Mouse (Mus musculus): ENCODE data around the gene Mpzl2. TPM values are rescaled to one million over a fixed set of nuclear protein-coding genes. Genes with fewer than 3 reads are reported as not detected.

The Mpzl2 gene
- polyA plus RNA-seq, 1 experiment from 2014 or later: 12.5 TPM

DNA sequence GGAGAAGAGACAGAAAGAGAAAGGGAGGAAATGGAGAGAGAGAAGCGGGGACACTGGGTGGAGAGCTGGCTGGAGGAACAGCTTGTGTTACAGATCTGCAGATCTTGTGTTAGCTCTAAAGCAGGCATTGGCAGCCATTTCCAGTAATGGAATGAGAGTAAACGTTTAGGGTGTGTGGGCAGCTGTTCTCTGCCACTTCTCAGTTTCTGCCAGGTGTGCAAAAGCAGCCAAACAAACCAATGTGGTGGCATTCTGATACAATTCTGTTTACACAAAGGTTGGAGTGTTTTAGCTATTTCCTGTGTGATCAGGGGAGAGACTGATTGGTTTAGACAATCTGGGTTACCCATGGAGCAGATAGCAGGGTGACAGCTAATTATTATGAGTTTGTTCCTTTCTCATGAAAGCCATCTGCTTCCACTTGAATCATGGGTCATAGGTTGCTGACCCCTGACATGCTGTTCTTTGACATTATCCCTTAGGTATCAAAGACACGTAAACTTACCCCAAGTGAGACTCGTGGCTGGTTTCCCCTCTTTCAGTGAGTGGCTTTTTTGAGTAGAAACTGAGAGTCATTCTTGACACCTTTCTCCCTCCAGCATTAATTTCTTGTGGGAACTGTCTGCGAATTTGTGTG is 18.8 kb downstream of the Mpzl2 start:
- Histone ChIP-seq H3K4me3 (ENCODE audit: low read depth, low read length) (no peak overlapping the region), H3K36me3 (ENCODE audit: control insufficient read depth, insufficient read depth) (no peaks in the 10 kb centered on the region), H3K9ac (ENCODE audit: low read depth, low read length) (no peak overlapping the region), H3K4me2 (ENCODE audit: low read depth, low read length) (no peak overlapping the region), H3K27ac (ENCODE audit: low read length) (no peak overlapping the region), H3K9me3 (replicated peaks; ENCODE audit: control insufficient read depth, low read length) (no peaks in the 10 kb centered on the region), H3K27me3 (ENCODE audit: control insufficient read depth, insufficient read depth, low read depth, low read length) (peaks cover 7% of the 10 kb centered on the region), H3K4me1 (ENCODE audit: control insufficient read depth, low read depth, low read length) (no peaks in the 10 kb centered on the region; the same call in 1 of the 2 replicates)
- ATAC-seq (ENCODE audit: low read depth): no peak
- 35% methylated on average over 5 of the region's 5 CpGs for WGBS (ENCODE audit: insufficient replicate concordance)

DNA sequence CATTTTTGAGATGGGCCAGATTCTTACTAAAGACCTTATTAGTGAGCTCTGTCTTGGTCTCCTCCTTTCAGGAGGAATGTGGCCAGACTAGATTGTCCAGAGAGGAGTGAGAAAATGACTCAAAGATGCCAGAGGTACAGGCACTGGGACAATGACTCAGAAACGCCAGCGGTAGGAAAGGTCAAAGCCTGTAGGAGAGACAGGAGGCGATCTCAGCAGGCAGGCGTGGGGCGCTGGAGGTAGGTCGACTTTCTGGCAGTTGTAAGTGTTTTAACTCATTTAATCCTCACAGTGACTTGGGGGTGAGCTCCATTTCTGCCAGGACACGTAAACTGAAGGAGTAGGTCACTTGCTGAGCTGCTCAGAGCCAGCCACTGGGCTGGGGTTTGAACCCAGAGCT is 20.6 kb downstream of the Mpzl2 start:
- ATAC-seq (ENCODE audit: low read depth): no peak
- 45% methylated on average over 7 of the region's 7 CpGs for WGBS (ENCODE audit: insufficient replicate concordance)

GRCm38 (mm10) chr9:45062677-45063076 is 23.1 kb downstream of the Mpzl2 start:
- H3K4me2 ChIP-seq (ENCODE audit: low read depth, low read length): no peak overlapping the region
- no peak overlapping the region for H3K27ac ChIP-seq (ENCODE audit: low read length)
- H3K9me3 ChIP-seq (replicated peaks; ENCODE audit: control insufficient read depth, low read length): no peaks in the 10 kb centered on the region
- no peak overlapping the region for H3K4me3 ChIP-seq (ENCODE audit: low read depth, low read length)
- no peak for ATAC-seq (ENCODE audit: low read depth)
- H3K36me3 ChIP-seq (ENCODE audit: control insufficient read depth, insufficient read depth): no peaks in the 10 kb centered on the region
- no peak overlapping the region for H3K9ac ChIP-seq (ENCODE audit: low read depth, low read length)
- H3K4me1 ChIP-seq (ENCODE audit: control insufficient read depth, low read depth, low read length): no peaks in the 10 kb centered on the region
- no peaks in the 10 kb centered on the region for H3K27me3 ChIP-seq (ENCODE audit: control insufficient read depth, insufficient read depth, low read depth, low read length)
- 43% methylated on average over 3 of the region's 3 CpGs for WGBS (ENCODE audit: insufficient replicate concordance)

More for the DNA sequence above, 20.6 kb downstream of the Mpzl2 start:
- Histone ChIP-seq H3K27me3 (ENCODE audit: control insufficient read depth, insufficient read depth, low read depth, low read length) (peaks cover 3% of the 10 kb centered on the region), H3K9me3 (replicated peaks; ENCODE audit: control insufficient read depth, low read length) (no peaks in the 10 kb centered on the region), H3K4me3 (ENCODE audit: low read depth, low read length) (no peak overlapping the region), H3K9ac (ENCODE audit: low read depth, low read length) (no peak overlapping the region), H3K27ac (ENCODE audit: low read length) (no peak overlapping the region), H3K4me1 (ENCODE audit: control insufficient read depth, low read depth, low read length) (no peaks in the 10 kb centered on the region), H3K4me2 (ENCODE audit: low read depth, low read length) (no peak overlapping the region), H3K36me3 (ENCODE audit: control insufficient read depth, insufficient read depth) (no peaks in the 10 kb centered on the region)

DNA sequence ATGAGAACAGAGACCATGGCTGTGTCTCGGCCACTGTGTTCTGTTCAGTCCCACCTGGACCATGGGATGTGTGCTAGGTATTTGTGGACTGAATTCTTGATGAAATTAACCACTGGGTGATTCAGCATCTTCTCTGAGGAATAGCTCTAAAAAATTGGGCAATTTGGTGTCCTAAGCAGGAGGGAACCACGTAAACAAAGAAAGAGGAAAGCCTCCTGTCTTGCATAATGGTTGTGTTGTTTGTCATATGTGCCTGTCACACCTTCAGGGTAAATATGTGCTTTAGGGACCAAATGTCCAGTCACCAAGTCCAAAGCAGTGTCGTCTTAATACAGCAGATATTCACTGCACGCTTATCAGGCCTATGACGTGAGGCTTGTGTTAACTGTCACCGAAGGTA is 24.8 kb downstream of the Mpzl2 start:
- no peaks in the 10 kb centered on the region for H3K36me3 ChIP-seq (ENCODE audit: control insufficient read depth, insufficient read depth)
- H3K4me2 ChIP-seq (ENCODE audit: low read depth, low read length): no peak overlapping the region
- no peaks in the 10 kb centered on the region for H3K27me3 ChIP-seq (ENCODE audit: control insufficient read depth, insufficient read depth, low read depth, low read length)
- no peaks in the 10 kb centered on the region for H3K4me1 ChIP-seq (ENCODE audit: control insufficient read depth, low read depth, low read length)
- no peak overlapping the region for H3K9ac ChIP-seq (ENCODE audit: low read depth, low read length)
- WGBS (ENCODE audit: insufficient replicate concordance): 49% methylated on average over 6 of the region's 6 CpGs
- H3K27ac ChIP-seq (ENCODE audit: low read length): no peak overlapping the region
- H3K9me3 ChIP-seq (replicated peaks; ENCODE audit: control insufficient read depth, low read length): no peaks in the 10 kb centered on the region
- no peak overlapping the region for H3K4me3 ChIP-seq (ENCODE audit: low read depth, low read length)
- peak; percentile 60 for ATAC-seq (ENCODE audit: low read depth)

GRCm38 (mm10) chr9:45066735-45067134 is 27.1 kb downstream of the Mpzl2 start:
- H3K4me3 ChIP-seq (ENCODE audit: low read depth, low read length): no peak overlapping the region
- no peaks in the 10 kb centered on the region for H3K27me3 ChIP-seq (ENCODE audit: control insufficient read depth, insufficient read depth, low read depth, low read length)
- no peak for ATAC-seq (ENCODE audit: low read depth)
- H3K9me3 ChIP-seq (replicated peaks; ENCODE audit: control insufficient read depth, low read length): no peaks in the 10 kb centered on the region
- no peak overlapping the region for H3K27ac ChIP-seq (ENCODE audit: low read length)
- no peaks in the 10 kb centered on the region for H3K36me3 ChIP-seq (ENCODE audit: control insufficient read depth, insufficient read depth)
- no peak overlapping the region for H3K4me2 ChIP-seq (ENCODE audit: low read depth, low read length)
- H3K4me1 ChIP-seq (ENCODE audit: control insufficient read depth, low read depth, low read length): no peaks in the 10 kb centered on the region
- WGBS (ENCODE audit: insufficient replicate concordance): 59% methylated on average over 4 of the region's 4 CpGs
- no peak overlapping the region for H3K9ac ChIP-seq (ENCODE audit: low read depth, low read length)

DNA sequence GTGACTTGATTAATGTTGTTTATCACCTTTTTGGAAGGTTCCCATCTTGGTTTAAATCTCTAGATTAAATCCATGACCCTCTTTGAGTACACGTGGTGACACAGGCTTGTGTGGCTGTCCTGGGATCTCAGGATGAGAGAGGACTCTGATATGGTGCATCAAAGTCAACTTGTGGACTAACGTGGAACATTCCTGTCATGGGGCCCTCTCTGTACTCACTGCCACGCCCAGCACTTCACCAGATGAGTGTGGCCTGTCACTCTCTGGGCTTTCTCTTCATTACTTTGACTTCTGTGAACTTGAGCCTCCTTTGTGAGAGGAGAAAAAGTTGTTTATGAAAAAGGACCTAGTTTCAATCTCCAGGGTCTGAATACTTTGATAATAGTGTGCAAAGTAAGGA is 32.2 kb downstream of the Mpzl2 start:
- WGBS (ENCODE audit: insufficient replicate concordance): 31% methylated on average over 3 of the region's 3 CpGs
- no peak overlapping the region for H3K4me2 ChIP-seq (ENCODE audit: low read depth, low read length)
- no peak overlapping the region for H3K9ac ChIP-seq (ENCODE audit: low read depth, low read length)
- no peak overlapping the region for H3K27ac ChIP-seq (ENCODE audit: low read length)
- ATAC-seq (ENCODE audit: low read depth): no peak
- no peaks in the 10 kb centered on the region for H3K27me3 ChIP-seq (ENCODE audit: control insufficient read depth, insufficient read depth, low read depth, low read length)
- no peaks in the 10 kb centered on the region for H3K4me1 ChIP-seq (ENCODE audit: control insufficient read depth, low read depth, low read length)
- no peaks in the 10 kb centered on the region for H3K36me3 ChIP-seq (ENCODE audit: control insufficient read depth, insufficient read depth)
- H3K4me3 ChIP-seq (ENCODE audit: low read depth, low read length): no peak overlapping the region
- no peaks in the 10 kb centered on the region for H3K9me3 ChIP-seq (replicated peaks; ENCODE audit: control insufficient read depth, low read length)

DNA sequence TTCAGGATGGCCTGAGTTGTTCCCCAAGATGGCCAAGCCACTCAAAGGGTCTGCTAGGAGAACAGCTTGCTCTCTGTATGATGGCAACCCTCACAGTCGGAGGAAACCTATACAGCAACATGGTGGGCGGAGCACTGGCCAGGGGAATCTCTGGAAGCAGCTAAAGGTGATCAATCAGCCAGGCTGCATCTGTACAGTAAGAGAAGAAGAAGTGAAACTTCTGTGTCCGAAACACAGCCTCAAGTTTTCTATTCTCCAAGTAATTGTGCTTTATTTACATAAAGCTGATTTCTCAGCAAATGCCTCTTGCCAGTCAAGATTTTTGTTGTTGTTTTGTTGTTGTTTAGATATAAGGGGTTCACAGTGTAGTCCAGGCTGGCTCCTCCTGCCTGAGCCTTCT is 38.3 kb downstream of the Mpzl2 start:
- H3K4me2 ChIP-seq (ENCODE audit: low read depth, low read length): no peak overlapping the region
- no peak overlapping the region for H3K27ac ChIP-seq (ENCODE audit: low read length)
- H3K9me3 ChIP-seq (replicated peaks; ENCODE audit: control insufficient read depth, low read length): no peaks in the 10 kb centered on the region
- no peak overlapping the region for H3K9ac ChIP-seq (ENCODE audit: low read depth, low read length)
- H3K4me1 ChIP-seq (ENCODE audit: control insufficient read depth, low read depth, low read length): no peaks in the 10 kb centered on the region
- H3K36me3 ChIP-seq (ENCODE audit: control insufficient read depth, insufficient read depth): no peaks in the 10 kb centered on the region
- ATAC-seq (ENCODE audit: low read depth): no peak
- no peak overlapping the region for H3K4me3 ChIP-seq (ENCODE audit: low read depth, low read length)
- WGBS (ENCODE audit: insufficient replicate concordance): 28% methylated on average over 3 of the region's 3 CpGs
- H3K27me3 ChIP-seq (ENCODE audit: control insufficient read depth, insufficient read depth, low read depth, low read length): no peaks in the 10 kb centered on the region; the same call in 1 of the 2 replicates

- 36% methylated on average over 5 of the region's 5 CpGs for WGBS (ENCODE audit: insufficient replicate concordance)
- no peak for ATAC-seq (ENCODE audit: low read depth)
- no peak within 1 kb of the TSS for H3K4me3 ChIP-seq (ENCODE audit: low read depth, low read length)
Measured at GRCm38 (mm10) chr9:45079011-45079410, 39.4 kb downstream of the Mpzl2 start, which contains the start of gene Jaml. Gene Jaml, plus strand, starts transcription at chr9:45079183.

GRCm38 (mm10) chr9:45083132-45083531 is 43.5 kb downstream of the Mpzl2 start:
- ATAC-seq (ENCODE audit: low read depth): no peak
- no peaks in the 10 kb centered on the region; the same call in 1 of the 2 replicates for H3K4me1 ChIP-seq (ENCODE audit: control insufficient read depth, low read depth, low read length)
- no peaks in the 10 kb centered on the region; the same call in 1 of the 2 replicates for H3K27me3 ChIP-seq (ENCODE audit: control insufficient read depth, insufficient read depth, low read depth, low read length)
- WGBS (ENCODE audit: insufficient replicate concordance): 71% methylated on average over 3 of the region's 3 CpGs
- H3K4me3 ChIP-seq (ENCODE audit: low read depth, low read length): no peak overlapping the region
- no peak overlapping the region for H3K4me2 ChIP-seq (ENCODE audit: low read depth, low read length)
- H3K27ac ChIP-seq (ENCODE audit: low read length): no peak overlapping the region
- H3K9me3 ChIP-seq (replicated peaks; ENCODE audit: control insufficient read depth, low read length): no peaks in the 10 kb centered on the region
- no peak overlapping the region for H3K9ac ChIP-seq (ENCODE audit: low read depth, low read length)
- H3K36me3 ChIP-seq (ENCODE audit: control insufficient read depth, insufficient read depth): no peaks in the 10 kb centered on the region

More at GRCm38 (mm10) chr9:45079011-45079410, 39.4 kb downstream of the Mpzl2 start, which contains the start of gene Jaml:
- no peak within 1 kb of the TSS for H3K27ac ChIP-seq (ENCODE audit: low read length)
- H3K4me1 ChIP-seq (ENCODE audit: control insufficient read depth, low read depth, low read length): no peaks in the 10 kb centered on the region
- no peak within 1 kb of the TSS for H3K4me2 ChIP-seq (ENCODE audit: low read depth, low read length)
- H3K36me3 ChIP-seq (ENCODE audit: control insufficient read depth, insufficient read depth): no peaks in the 10 kb centered on the region
- H3K9me3 ChIP-seq (replicated peaks; ENCODE audit: control insufficient read depth, low read length): no peaks in the 10 kb centered on the region
- no peaks in the 10 kb centered on the region; the same call in 1 of the 2 replicates for H3K27me3 ChIP-seq (ENCODE audit: control insufficient read depth, insufficient read depth, low read depth, low read length)
- H3K9ac ChIP-seq (ENCODE audit: low read depth, low read length): no peak within 1 kb of the TSS
